Mouse (Mus musculus) liver, embryonic 14.5 days (tissue): Measurements from ENCODE around the gene Naif1.

Experiments used
- CTCF ChIP-seq: IDR thresholded peaks from 2 replicates; pipeline ENCODE4 v1.5.1; 2016; ENCODE audit warnings: antibody characterized with exemption, low read depth, control low read depth
- EP300 ChIP-seq: IDR thresholded peaks from 2 replicates; pipeline ENCODE4 v1.6.1; 2016; ENCODE audit warnings: antibody characterized with exemption, low read depth

DNA sequence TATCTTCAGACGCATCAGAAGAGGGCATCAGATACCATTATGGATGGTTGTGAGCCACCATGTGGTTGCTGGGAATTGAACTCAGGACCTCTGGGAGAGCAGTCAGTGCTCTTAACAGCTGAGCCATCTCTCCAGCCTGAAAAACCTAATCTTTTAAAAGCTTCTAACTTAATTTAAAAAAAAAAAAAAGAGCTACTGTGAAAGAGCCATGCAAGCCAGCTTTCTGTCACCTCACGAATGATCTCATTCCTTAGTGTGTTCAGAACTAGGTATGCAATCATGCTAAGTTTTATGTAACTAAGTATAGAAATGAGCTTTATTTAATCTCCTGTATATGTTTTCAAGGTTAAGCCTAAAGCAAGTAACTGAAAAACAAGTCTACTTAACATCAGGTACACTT, 9.4 kb downstream of the Naif1 start:
- TF ChIP-seq EP300 (no peak), CTCF (no peak)
